Mouse (Mus musculus): Measurements from ENCODE around the gene Ptger4. TPM values are rescaled to one million over a fixed set of nuclear protein-coding genes. Genes with fewer than 3 reads are reported as not detected.

The Ptger4 gene
- polyA plus RNA-seq, 1 experiment from 2014 or later = 0.73 TPM

DNA sequence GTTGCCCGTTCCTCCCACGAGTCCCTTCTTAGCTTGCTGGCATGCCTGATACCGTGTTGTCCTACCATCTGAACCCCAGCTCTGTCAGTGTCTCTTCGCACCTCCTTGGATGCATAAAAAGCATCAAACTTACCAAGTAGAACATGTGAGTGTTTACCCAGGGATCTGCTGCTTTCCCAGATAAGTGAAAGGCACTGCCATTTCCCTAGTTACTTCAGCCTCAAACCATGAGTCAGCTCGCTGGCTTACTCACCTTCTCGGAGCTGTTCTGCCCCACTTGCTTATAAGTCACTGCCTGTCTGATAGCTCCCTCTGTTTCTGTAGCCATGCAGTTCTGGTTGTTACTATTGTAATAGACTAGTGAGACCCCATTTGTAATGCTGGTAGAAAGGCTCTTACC, 49.5 kb downstream of the Ptger4 start:
- DNase-seq (ENCODE audit: low spot score) (no peak), ATAC-seq (replicated peaks; ENCODE audit: low FRiP score) (no peak)
- 93% methylated on average over 6 of the region's 6 CpGs for WGBS
- Histone ChIP-seq H3K4me2 (ENCODE audit: low read depth, low read length, severe bottlenecking) (no peak overlapping the region), H3K9ac (ENCODE audit: low read length) (no peak overlapping the region), H3K27ac (ENCODE audit: low read depth, low read length) (no peak overlapping the region), H3K4me1 (replicated peaks; ENCODE audit: control insufficient read depth, insufficient read depth, low read length) (no peaks in the 10 kb centered on the region), H3K4me3 (ENCODE audit: low read depth, low read length) (no peak overlapping the region), H3K9me3 (ENCODE audit: control insufficient read depth, low read length) (no peaks in the 10 kb centered on the region), H3K36me3 (ENCODE audit: control insufficient read depth, insufficient read depth, low read length) (no peaks in the 10 kb centered on the region), H3K27me3 (ENCODE audit: control insufficient read depth, insufficient read depth, low read length) (no peaks in the 10 kb centered on the region)

GRCm38 (mm10) chr15:5193833-5194232, 50.2 kb downstream of the Ptger4 start:
- Histone ChIP-seq H3K27me3 (ENCODE audit: control insufficient read depth, insufficient read depth, low read length) (no peaks in the 10 kb centered on the region), H3K4me2 (ENCODE audit: low read depth, low read length, severe bottlenecking) (no peak overlapping the region), H3K27ac (ENCODE audit: low read depth, low read length) (no peak overlapping the region), H3K9ac (ENCODE audit: low read length) (no peak overlapping the region), H3K36me3 (ENCODE audit: control insufficient read depth, insufficient read depth, low read length) (no peaks in the 10 kb centered on the region), H3K4me3 (ENCODE audit: low read depth, low read length) (no peak overlapping the region), H3K9me3 (ENCODE audit: control insufficient read depth, low read length) (no peaks in the 10 kb centered on the region), H3K4me1 (replicated peaks; ENCODE audit: control insufficient read depth, insufficient read depth, low read length) (no peaks in the 10 kb centered on the region)
- 82% methylated on average over 3 of the region's 3 CpGs for WGBS
- no peak for DNase-seq (ENCODE audit: low spot score)
- ATAC-seq (replicated peaks; ENCODE audit: low FRiP score) = no peak

- Histone ChIP-seq H3K27ac (ENCODE audit: low read depth, low read length) (no peak overlapping the region), H3K36me3 (ENCODE audit: control insufficient read depth, insufficient read depth, low read length) (no peaks in the 10 kb centered on the region), H3K4me3 (ENCODE audit: low read depth, low read length) (no peak overlapping the region), H3K4me1 (replicated peaks; ENCODE audit: control insufficient read depth, insufficient read depth, low read length) (peaks cover 5% of the 10 kb centered on the region), H3K27me3 (ENCODE audit: control insufficient read depth, insufficient read depth, low read length) (no peaks in the 10 kb centered on the region), H3K9ac (ENCODE audit: low read length) (no peak overlapping the region), H3K4me2 (ENCODE audit: low read depth, low read length, severe bottlenecking) (no peak overlapping the region), H3K9me3 (ENCODE audit: control insufficient read depth, low read length) (no peaks in the 10 kb centered on the region)
- 78% methylated on average over 10 of the region's 10 CpGs for WGBS
- ATAC-seq (replicated peaks; ENCODE audit: low FRiP score) (no peak), DNase-seq (ENCODE audit: low spot score) (no peak)
Observed at GRCm38 (mm10) chr15:5189504-5190093, 54.4 kb downstream of the Ptger4 start.

GRCm38 (mm10) chr15:5188029-5188428, 56.0 kb downstream of the Ptger4 start:
- Histone ChIP-seq H3K36me3 (ENCODE audit: control insufficient read depth, insufficient read depth, low read length) (no peaks in the 10 kb centered on the region), H3K27ac (ENCODE audit: low read depth, low read length) (no peak overlapping the region), H3K4me2 (ENCODE audit: low read depth, low read length, severe bottlenecking) (no peak overlapping the region), H3K9ac (ENCODE audit: low read length) (no peak overlapping the region), H3K27me3 (ENCODE audit: control insufficient read depth, insufficient read depth, low read length) (no peaks in the 10 kb centered on the region), H3K4me3 (ENCODE audit: low read depth, low read length) (no peak overlapping the region), H3K9me3 (ENCODE audit: control insufficient read depth, low read length) (no peaks in the 10 kb centered on the region), H3K4me1 (replicated peaks; ENCODE audit: control insufficient read depth, insufficient read depth, low read length) (peaks cover 9% of the 10 kb centered on the region)
- ATAC-seq (replicated peaks; ENCODE audit: low FRiP score) (no peak), DNase-seq (ENCODE audit: low spot score) (no peak)
- 94% methylated on average over 1 of the region's 1 CpGs for WGBS

- ATAC-seq (replicated peaks; ENCODE audit: low FRiP score) (no peak), DNase-seq (ENCODE audit: low spot score) (no peak)
- whole genome bisulfite sequencing = 67% methylated on average over 4 of the region's 4 CpGs
- Histone ChIP-seq H3K9me3 (ENCODE audit: control insufficient read depth, low read length) (no peaks in the 10 kb centered on the region), H3K4me1 (replicated peaks; ENCODE audit: control insufficient read depth, insufficient read depth, low read length) (peaks cover 9% of the 10 kb centered on the region), H3K4me2 (ENCODE audit: low read depth, low read length, severe bottlenecking) (no peak overlapping the region), H3K9ac (ENCODE audit: low read length) (no peak overlapping the region), H3K27ac (ENCODE audit: low read depth, low read length) (no peak overlapping the region), H3K4me3 (ENCODE audit: low read depth, low read length) (no peak overlapping the region), H3K36me3 (ENCODE audit: control insufficient read depth, insufficient read depth, low read length) (no peaks in the 10 kb centered on the region), H3K27me3 (ENCODE audit: control insufficient read depth, insufficient read depth, low read length) (no peaks in the 10 kb centered on the region)
Observed at GRCm38 (mm10) chr15:5187116-5187515, 56.9 kb downstream of the Ptger4 start.

DNA sequence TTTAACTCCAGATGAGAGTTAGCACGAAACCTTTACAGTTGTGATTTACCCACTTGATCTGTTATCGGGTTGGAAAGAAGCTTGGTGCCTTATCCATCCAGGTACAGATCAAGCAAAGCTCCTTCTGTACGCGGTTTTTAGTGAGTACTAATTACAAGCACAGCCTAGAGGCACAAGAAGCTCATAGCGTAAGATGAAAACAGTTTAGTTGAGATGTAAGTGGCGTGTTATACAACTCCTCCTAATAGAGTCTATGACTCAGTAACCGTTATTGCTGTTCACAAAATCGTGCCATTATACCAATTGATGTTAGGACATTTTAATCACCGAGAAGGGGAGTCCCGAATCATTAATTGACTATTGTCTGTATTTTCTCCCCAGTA, 57.7 kb downstream of the Ptger4 start:
- 42% methylated on average over 10 of the region's 10 CpGs for WGBS
- ATAC-seq (replicated peaks; ENCODE audit: low FRiP score) = no peak
- no peak overlapping the region for H3K27ac ChIP-seq (ENCODE audit: low read depth, low read length)

GRCm38 (mm10) chr15:5185366-5186292, 58.4 kb downstream of the Ptger4 start, which contains the start of gene Ttc33:
TSS of gene Ttc33 (plus strand) at chr15:5185525.
- Histone ChIP-seq H3K36me3 (ENCODE audit: control insufficient read depth, insufficient read depth, low read length) (no peaks in the 10 kb centered on the region), H3K4me2 (ENCODE audit: low read depth, low read length, severe bottlenecking) (peak within 1 kb of the TSS; percentile 73), H3K4me3 (ENCODE audit: low read depth, low read length) (peak within 1 kb of the TSS; percentile 84), H3K9ac (ENCODE audit: low read length) (peak within 1 kb of the TSS; percentile 80), H3K4me1 (replicated peaks; ENCODE audit: control insufficient read depth, insufficient read depth, low read length) (peaks cover 9% of the 10 kb centered on the region), H3K27ac (ENCODE audit: low read depth, low read length) (peak within 1 kb of the TSS; percentile 60), H3K9me3 (ENCODE audit: control insufficient read depth, low read length) (no peaks in the 10 kb centered on the region), H3K27me3 (ENCODE audit: control insufficient read depth, insufficient read depth, low read length) (no peaks in the 10 kb centered on the region)
- ATAC-seq (replicated peaks; ENCODE audit: low FRiP score) (peak; percentile 87), DNase-seq (ENCODE audit: low spot score) (peak; percentile 76)
- 1% methylated on average over 55 of the region's 55 CpGs for WGBS

More for the DNA sequence above, 57.7 kb downstream of the Ptger4 start:
- peak overlapping the region; percentile 80 for H3K9ac ChIP-seq (ENCODE audit: low read length)
- H3K9me3 ChIP-seq (ENCODE audit: control insufficient read depth, low read length) = no peaks in the 10 kb centered on the region
- no peaks in the 10 kb centered on the region for H3K36me3 ChIP-seq (ENCODE audit: control insufficient read depth, insufficient read depth, low read length)
- H3K4me1 ChIP-seq (replicated peaks; ENCODE audit: control insufficient read depth, insufficient read depth, low read length) = peaks cover 9% of the 10 kb centered on the region
- peak overlapping the region; percentile 84 for H3K4me3 ChIP-seq (ENCODE audit: low read depth, low read length)
- H3K4me2 ChIP-seq (ENCODE audit: low read depth, low read length, severe bottlenecking) = peak overlapping the region; percentile 73
- H3K27me3 ChIP-seq (ENCODE audit: control insufficient read depth, insufficient read depth, low read length) = no peaks in the 10 kb centered on the region
- DNase-seq (ENCODE audit: low spot score) = no peak

GRCm38 (mm10) chr15:5184668-5185330, 59.2 kb downstream of the Ptger4 start:
- WGBS = 48% methylated on average over 11 of the region's 11 CpGs
- no peak for DNase-seq (ENCODE audit: low spot score)

More at GRCm38 (mm10) chr15:5184668-5185330, 59.2 kb downstream of the Ptger4 start:
- Histone ChIP-seq H3K27ac (ENCODE audit: low read depth, low read length) (peak overlapping the region; percentile 60; the same call in 1 of the 2 replicates), H3K4me3 (ENCODE audit: low read depth, low read length) (peak overlapping the region; percentile 84), H3K36me3 (ENCODE audit: control insufficient read depth, insufficient read depth, low read length) (no peaks in the 10 kb centered on the region), H3K4me1 (replicated peaks; ENCODE audit: control insufficient read depth, insufficient read depth, low read length) (peaks cover 9% of the 10 kb centered on the region), H3K27me3 (ENCODE audit: control insufficient read depth, insufficient read depth, low read length) (no peaks in the 10 kb centered on the region), H3K9ac (ENCODE audit: low read length) (peak overlapping the region; percentile 80), H3K9me3 (ENCODE audit: control insufficient read depth, low read length) (no peaks in the 10 kb centered on the region), H3K4me2 (ENCODE audit: low read depth, low read length, severe bottlenecking) (peak overlapping the region; percentile 73)
- ATAC-seq (replicated peaks; ENCODE audit: low FRiP score) = peak; percentile 64
